Mouse (Mus musculus) testis, adult 2 months (tissue): ENCODE results near the gene Clca2.

Source experiments
- CTCF ChIP-seq: fragments of 200-500 bp; IDR thresholded peaks from 2 replicates; pipeline ENCODE4 v1.5.1; 2012; ENCODE audit warnings: low read depth, mild to moderate bottlenecking, inconsistent platforms, low read length, moderate library complexity; ENCODE audit not compliant: control insufficient read depth, insufficient read depth, insufficient replicate concordance
- POLR2A ChIP-seq: fragments of 200-500 bp; IDR thresholded peaks from 2 replicates; pipeline ENCODE4 v1.6.1; 2012; ENCODE audit warnings: low read depth, mild to moderate bottlenecking, inconsistent platforms, low read length, moderate library complexity; ENCODE audit not compliant: control insufficient read depth

- no peak for TF ChIP-seq POLR2A
- no peak for TF ChIP-seq CTCF
Observed at GRCm38 (mm10) chr3:145086180-145086579, 13.1 kb downstream of the Clca2 start.
